Mouse (Mus musculus): ENCODE data around the gene Ttc28. TPM values are rescaled to one million over a fixed set of nuclear protein-coding genes. Genes with fewer than 3 reads are reported as not detected.

Gene Ttc28
- polyA plus RNA-seq, 1 experiment from 2014 or later = 9.0 TPM

DNA sequence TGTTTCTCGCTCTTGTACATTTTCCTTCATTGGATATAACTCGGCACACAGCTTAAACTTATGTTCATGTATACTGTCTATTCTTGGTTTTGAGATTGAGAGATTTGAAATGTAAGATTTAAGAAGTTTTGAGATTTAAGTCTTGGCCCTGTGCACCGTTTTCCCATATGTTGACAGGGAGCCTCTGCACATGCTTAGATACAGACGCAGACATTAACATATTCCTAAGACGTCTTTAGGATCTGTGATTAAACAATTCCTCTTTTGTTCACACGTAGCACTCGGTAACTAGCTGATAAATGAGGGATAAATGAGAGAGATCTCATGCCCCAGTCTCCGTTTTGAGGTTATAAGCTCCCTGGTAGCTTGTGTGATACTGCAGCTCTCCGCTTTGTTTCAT lies 174.8 kb downstream of the Ttc28 start:
- 52% methylated on average over 9 of the region's 9 CpGs for WGBS
- no peak for ATAC-seq (ENCODE audit: insufficient read depth, low FRiP score)
- no peak overlapping the region for H3K9ac ChIP-seq (ENCODE audit: low read length)

DNA sequence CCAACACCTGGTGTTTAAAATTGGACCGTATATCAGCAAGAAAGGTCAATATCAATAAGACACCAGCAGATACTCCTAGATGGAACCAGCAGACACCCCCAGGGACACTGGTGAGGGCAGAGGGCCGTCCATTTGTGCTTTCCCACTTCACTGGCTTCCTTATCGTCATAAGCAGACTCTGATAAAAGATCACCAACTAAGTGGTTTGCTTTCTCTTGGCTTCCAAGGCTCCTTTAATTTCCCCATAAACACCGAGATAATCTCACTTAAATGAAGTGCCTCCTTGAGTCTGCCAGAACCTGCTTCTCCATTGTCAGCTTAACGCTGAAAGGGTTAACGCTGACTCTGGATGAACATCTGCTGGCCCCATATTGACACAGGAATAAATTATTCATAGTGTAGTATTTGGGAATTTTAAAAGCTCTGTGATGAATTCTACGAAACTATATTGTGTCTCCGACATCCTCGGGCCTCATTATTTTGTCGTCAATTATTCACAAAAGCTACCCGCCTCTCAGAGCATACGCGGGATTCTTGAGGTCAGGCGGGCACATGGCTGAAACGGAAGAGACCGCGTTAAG lies 175.3 kb downstream of the Ttc28 start:
- WGBS = 31% methylated on average over 17 of the region's 17 CpGs
- Histone ChIP-seq H3K4me3 (replicated peaks; ENCODE audit: low read length) (no peak overlapping the region), H3K4me1 (ENCODE audit: control insufficient read depth, insufficient read depth, low read length) (peaks cover 21% of the 10 kb centered on the region), H3K27me3 (ENCODE audit: control insufficient read depth, insufficient read depth, low read length) (no peaks in the 10 kb centered on the region), H3K4me2 (ENCODE audit: low read depth, low read length) (peak overlapping the region; percentile 22; the same call in 1 of the 2 replicates), H3K9me3 (replicated peaks; ENCODE audit: control insufficient read depth, low read length) (no peaks in the 10 kb centered on the region), H3K9ac (ENCODE audit: low read length) (no peak overlapping the region), H3K36me3 (ENCODE audit: control insufficient read depth, insufficient read depth, low read length) (no peaks in the 10 kb centered on the region), H3K27ac (ENCODE audit: low read length) (no peak overlapping the region)
- no peak for ATAC-seq (ENCODE audit: insufficient read depth, low FRiP score)

More for the DNA sequence above, 174.8 kb downstream of the Ttc28 start:
- Histone ChIP-seq H3K27me3 (ENCODE audit: control insufficient read depth, insufficient read depth, low read length) (no peaks in the 10 kb centered on the region), H3K27ac (ENCODE audit: low read length) (no peak overlapping the region), H3K4me3 (replicated peaks; ENCODE audit: low read length) (no peak overlapping the region), H3K36me3 (ENCODE audit: control insufficient read depth, insufficient read depth, low read length) (no peaks in the 10 kb centered on the region), H3K9me3 (replicated peaks; ENCODE audit: control insufficient read depth, low read length) (no peaks in the 10 kb centered on the region), H3K4me2 (ENCODE audit: low read depth, low read length) (no peak overlapping the region), H3K4me1 (ENCODE audit: control insufficient read depth, insufficient read depth, low read length) (peaks cover 21% of the 10 kb centered on the region)

DNA sequence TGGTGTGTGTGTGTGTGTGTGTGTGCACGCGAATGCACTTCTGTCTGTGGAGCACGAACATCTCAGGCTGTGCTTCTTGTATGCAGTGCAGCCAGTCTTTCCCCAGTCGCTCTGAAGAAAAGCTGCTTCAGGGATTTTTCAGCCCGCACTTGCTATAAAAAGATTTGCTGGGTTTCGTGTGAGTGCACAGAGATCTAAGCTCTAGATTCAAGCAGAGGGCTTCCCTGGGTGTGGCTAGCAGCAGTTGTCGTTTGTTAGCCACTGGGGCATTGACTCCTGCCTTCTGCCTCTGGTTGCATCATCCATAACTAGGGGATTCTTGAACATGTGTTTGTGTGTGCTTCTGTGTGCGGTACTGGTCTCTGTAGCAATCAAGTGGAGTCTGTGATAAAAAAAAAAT lies 175.9 kb downstream of the Ttc28 start:
- H3K27me3 ChIP-seq (ENCODE audit: control insufficient read depth, insufficient read depth, low read length) = no peaks in the 10 kb centered on the region
- H3K36me3 ChIP-seq (ENCODE audit: control insufficient read depth, insufficient read depth, low read length) = no peaks in the 10 kb centered on the region
- no peak for ATAC-seq (ENCODE audit: insufficient read depth, low FRiP score)
- H3K27ac ChIP-seq (ENCODE audit: low read length) = no peak overlapping the region
- peaks cover 21% of the 10 kb centered on the region for H3K4me1 ChIP-seq (ENCODE audit: control insufficient read depth, insufficient read depth, low read length)
- H3K9me3 ChIP-seq (replicated peaks; ENCODE audit: control insufficient read depth, low read length) = no peaks in the 10 kb centered on the region
- H3K4me3 ChIP-seq (replicated peaks; ENCODE audit: low read length) = no peak overlapping the region
- H3K9ac ChIP-seq (ENCODE audit: low read length) = no peak overlapping the region
- peak overlapping the region; percentile 22; the same call in 1 of the 2 replicates for H3K4me2 ChIP-seq (ENCODE audit: low read depth, low read length)
- WGBS = 42% methylated on average over 8 of the region's 8 CpGs

DNA sequence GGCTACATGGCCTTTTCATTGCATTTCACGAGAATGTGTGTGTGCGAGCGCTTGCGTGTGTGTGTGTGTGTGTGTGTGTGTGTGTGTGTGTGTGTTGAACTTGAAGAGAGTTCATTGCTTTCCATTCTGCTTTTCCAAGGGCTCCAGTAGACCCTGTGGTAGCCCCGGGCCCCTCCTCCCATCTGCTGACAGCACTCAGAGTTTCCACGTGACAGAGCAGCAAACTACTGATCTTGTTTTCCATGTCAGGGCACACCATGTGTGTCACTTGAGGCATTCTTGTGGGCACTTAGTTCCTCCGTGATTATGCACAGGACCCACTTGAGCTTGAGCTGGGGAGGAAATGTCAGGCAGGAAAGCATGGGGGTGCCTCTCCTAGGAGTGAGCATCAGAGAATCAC lies 177.5 kb downstream of the Ttc28 start:
- 64% methylated on average over 7 of the region's 7 CpGs for WGBS
- no peaks in the 10 kb centered on the region for H3K27me3 ChIP-seq (ENCODE audit: control insufficient read depth, insufficient read depth, low read length)
- H3K36me3 ChIP-seq (ENCODE audit: control insufficient read depth, insufficient read depth, low read length) = no peaks in the 10 kb centered on the region
- H3K4me1 ChIP-seq (ENCODE audit: control insufficient read depth, insufficient read depth, low read length) = peaks cover 21% of the 10 kb centered on the region
- H3K9me3 ChIP-seq (replicated peaks; ENCODE audit: control insufficient read depth, low read length) = no peaks in the 10 kb centered on the region
- H3K27ac ChIP-seq (ENCODE audit: low read length) = no peak overlapping the region
- no peak overlapping the region for H3K4me2 ChIP-seq (ENCODE audit: low read depth, low read length)
- no peak overlapping the region for H3K4me3 ChIP-seq (replicated peaks; ENCODE audit: low read length)
- no peak for ATAC-seq (ENCODE audit: insufficient read depth, low FRiP score)
- no peak overlapping the region for H3K9ac ChIP-seq (ENCODE audit: low read length)

DNA sequence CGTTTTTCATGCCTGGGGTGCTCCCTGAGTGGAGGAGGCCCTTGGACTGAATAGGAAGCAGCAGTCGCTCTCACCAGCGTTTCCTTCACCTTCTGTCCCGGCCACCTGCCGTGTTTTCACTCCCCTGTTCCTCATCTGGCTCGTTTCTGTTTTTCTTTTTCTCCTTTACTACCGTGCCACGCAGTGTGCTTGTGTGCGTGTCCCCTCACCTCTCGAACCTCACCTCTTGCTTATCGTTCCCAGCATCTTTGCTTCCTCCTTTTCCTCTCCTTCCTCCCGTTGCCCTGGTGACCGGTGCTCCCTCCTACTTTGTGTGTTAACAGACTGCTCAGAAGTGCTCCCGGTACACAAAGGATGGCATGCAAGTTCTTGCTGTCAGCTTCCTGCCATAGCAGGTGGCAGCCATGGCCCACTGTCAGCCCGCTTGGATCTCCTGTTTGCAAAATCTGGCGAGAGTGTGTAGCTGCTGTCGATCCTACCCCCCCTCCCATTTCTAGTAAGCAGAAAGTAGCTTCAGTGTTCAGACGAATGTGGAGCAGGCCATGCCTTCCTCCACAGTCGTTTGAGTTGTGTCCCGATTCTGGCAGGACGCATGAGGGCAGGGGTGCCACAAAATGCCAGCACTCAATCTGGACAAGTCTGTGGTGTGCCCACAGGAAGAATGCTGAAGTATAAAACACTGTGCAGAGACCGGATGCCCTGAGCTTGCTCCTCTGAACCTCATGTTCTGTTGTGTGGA lies 179.0 kb downstream of the Ttc28 start:
- Histone ChIP-seq H3K4me1 (ENCODE audit: control insufficient read depth, insufficient read depth, low read length) (peaks cover 20% of the 10 kb centered on the region), H3K4me3 (replicated peaks; ENCODE audit: low read length) (no peak overlapping the region)

DNA sequence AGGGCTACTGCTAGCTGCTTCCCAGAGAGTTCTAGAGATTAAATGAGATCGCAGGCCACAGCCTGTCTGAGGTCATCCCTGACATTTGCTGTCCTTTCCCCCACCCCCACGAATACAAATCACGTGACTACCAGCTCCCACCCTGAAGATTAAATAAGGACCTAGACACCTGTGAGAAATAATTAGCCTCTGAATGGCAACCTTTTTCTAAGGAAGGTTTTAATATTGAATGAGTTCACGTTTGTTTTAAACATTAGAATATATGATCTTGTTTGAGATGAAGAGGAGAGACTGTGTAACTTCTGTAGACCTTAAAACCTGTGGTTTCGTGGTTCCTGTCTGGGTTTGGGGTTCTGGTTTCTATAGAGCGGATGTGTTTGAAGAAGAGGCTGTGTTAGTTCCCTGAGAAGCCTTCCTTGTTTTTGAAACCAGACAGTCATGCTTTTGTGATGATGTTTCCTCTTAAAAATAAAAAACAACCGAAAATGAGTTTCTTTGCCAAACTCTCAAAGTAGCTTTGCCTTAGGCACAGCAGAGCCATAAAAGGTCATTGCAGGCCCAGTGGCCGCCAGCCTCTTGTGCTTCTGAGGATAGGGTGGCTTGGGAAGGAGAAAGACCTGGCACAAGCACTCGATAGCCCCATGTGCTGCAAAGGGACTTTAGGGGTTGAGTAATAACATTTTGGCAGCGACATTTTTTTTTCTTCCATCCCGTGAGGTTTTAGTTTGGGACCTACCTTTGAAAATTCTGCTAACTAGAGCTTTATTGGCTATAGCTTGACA lies 179.7 kb downstream of the Ttc28 start:
- peaks cover 13% of the 10 kb centered on the region for H3K4me1 ChIP-seq (ENCODE audit: control insufficient read depth, insufficient read depth, low read length)
- H3K4me3 ChIP-seq (replicated peaks; ENCODE audit: low read length) = no peak overlapping the region
- no peak overlapping the region for H3K9ac ChIP-seq (ENCODE audit: low read length)
- H3K4me2 ChIP-seq (ENCODE audit: low read depth, low read length) = no peak overlapping the region
- 65% methylated on average over 11 of the region's 11 CpGs for WGBS
- no peaks in the 10 kb centered on the region for H3K36me3 ChIP-seq (ENCODE audit: control insufficient read depth, insufficient read depth, low read length)
- H3K27ac ChIP-seq (ENCODE audit: low read length) = no peak overlapping the region
- no peaks in the 10 kb centered on the region for H3K9me3 ChIP-seq (replicated peaks; ENCODE audit: control insufficient read depth, low read length)
- H3K27me3 ChIP-seq (ENCODE audit: control insufficient read depth, insufficient read depth, low read length) = no peaks in the 10 kb centered on the region
- no peak for ATAC-seq (ENCODE audit: insufficient read depth, low FRiP score)

More for the DNA sequence above, 179.0 kb downstream of the Ttc28 start:
- H3K27ac ChIP-seq (ENCODE audit: low read length) = no peak overlapping the region
- 0 out of 2 replicates have a peak overlapping the region, but pooled peaks have one; percentile 14 for H3K9ac ChIP-seq (ENCODE audit: low read length)
- no peaks in the 10 kb centered on the region for H3K27me3 ChIP-seq (ENCODE audit: control insufficient read depth, insufficient read depth, low read length)
- ATAC-seq (ENCODE audit: insufficient read depth, low FRiP score) = no peak
- H3K9me3 ChIP-seq (replicated peaks; ENCODE audit: control insufficient read depth, low read length) = no peaks in the 10 kb centered on the region
- H3K4me2 ChIP-seq (ENCODE audit: low read depth, low read length) = no peak overlapping the region
- WGBS = 71% methylated on average over 22 of the region's 22 CpGs
- no peaks in the 10 kb centered on the region for H3K36me3 ChIP-seq (ENCODE audit: control insufficient read depth, insufficient read depth, low read length)

DNA sequence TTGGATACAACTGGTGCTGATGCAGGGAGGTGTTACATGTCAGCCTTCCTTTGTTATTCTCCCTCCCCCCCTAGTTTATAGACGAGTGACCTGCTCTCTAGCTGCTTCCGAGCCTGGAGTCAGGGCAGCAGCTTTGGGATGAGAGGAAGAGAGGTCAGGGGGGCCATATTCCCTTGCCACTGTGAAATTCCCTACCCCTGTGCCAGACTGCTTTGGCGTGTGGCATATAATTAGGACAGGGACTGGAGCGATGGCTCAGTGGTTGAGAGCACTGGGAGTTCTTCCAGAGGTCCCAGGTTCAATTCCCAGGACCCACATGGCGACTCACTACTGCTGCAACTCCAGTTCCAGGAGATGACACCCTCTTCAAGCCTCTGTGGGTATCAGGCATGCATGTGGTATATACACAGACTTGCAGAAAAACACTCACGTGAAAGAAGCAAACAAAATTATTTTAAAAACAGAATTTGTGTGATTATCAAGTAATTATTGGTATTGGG lies 180.7 kb downstream of the Ttc28 start:
- 71% methylated on average over 6 of the region's 6 CpGs for WGBS

DNA sequence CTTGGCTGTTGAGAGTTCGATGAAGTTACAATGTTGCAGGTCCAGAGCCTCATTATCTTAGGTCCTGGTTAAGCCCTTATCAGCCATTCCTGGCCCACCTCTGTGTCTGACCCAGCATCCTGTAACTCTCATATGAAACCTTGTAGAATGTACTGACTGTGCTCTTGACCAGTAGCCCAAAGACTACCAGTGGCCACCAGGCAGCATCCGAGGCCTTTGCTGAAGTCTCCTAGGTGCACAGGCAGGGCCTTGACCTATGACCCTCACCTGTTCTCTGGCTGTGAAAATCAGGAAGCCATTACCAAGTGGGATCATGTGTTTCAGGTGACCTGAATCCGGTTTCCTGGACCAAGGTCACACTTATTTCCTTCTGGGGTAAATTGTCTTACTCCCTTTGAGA lies 183.6 kb downstream of the Ttc28 start:
- Histone ChIP-seq H3K27ac (ENCODE audit: low read length) (no peak overlapping the region), H3K9ac (ENCODE audit: low read length) (no peak overlapping the region), H3K4me3 (replicated peaks; ENCODE audit: low read length) (no peak overlapping the region), H3K9me3 (replicated peaks; ENCODE audit: control insufficient read depth, low read length) (no peaks in the 10 kb centered on the region), H3K4me2 (ENCODE audit: low read depth, low read length) (no peak overlapping the region), H3K36me3 (ENCODE audit: control insufficient read depth, insufficient read depth, low read length) (no peaks in the 10 kb centered on the region), H3K27me3 (ENCODE audit: control insufficient read depth, insufficient read depth, low read length) (no peaks in the 10 kb centered on the region), H3K4me1 (ENCODE audit: control insufficient read depth, insufficient read depth, low read length) (0 out of 2 replicates have a peak, but pooled peaks cover 3% of the 10 kb centered on the region)
- no peak for ATAC-seq (ENCODE audit: insufficient read depth, low FRiP score)
- WGBS = 82% methylated on average over 3 of the region's 3 CpGs

More for the DNA sequence above, 180.7 kb downstream of the Ttc28 start:
- no peak overlapping the region for H3K27ac ChIP-seq (ENCODE audit: low read length)
- no peaks in the 10 kb centered on the region for H3K9me3 ChIP-seq (replicated peaks; ENCODE audit: control insufficient read depth, low read length)
- no peak overlapping the region for H3K4me3 ChIP-seq (replicated peaks; ENCODE audit: low read length)
- H3K4me2 ChIP-seq (ENCODE audit: low read depth, low read length) = no peak overlapping the region
- peaks cover 6% of the 10 kb centered on the region for H3K4me1 ChIP-seq (ENCODE audit: control insufficient read depth, insufficient read depth, low read length)
- H3K27me3 ChIP-seq (ENCODE audit: control insufficient read depth, insufficient read depth, low read length) = no peaks in the 10 kb centered on the region
- H3K36me3 ChIP-seq (ENCODE audit: control insufficient read depth, insufficient read depth, low read length) = no peaks in the 10 kb centered on the region
- ATAC-seq (ENCODE audit: insufficient read depth, low FRiP score) = no peak
- no peak overlapping the region for H3K9ac ChIP-seq (ENCODE audit: low read length)

DNA sequence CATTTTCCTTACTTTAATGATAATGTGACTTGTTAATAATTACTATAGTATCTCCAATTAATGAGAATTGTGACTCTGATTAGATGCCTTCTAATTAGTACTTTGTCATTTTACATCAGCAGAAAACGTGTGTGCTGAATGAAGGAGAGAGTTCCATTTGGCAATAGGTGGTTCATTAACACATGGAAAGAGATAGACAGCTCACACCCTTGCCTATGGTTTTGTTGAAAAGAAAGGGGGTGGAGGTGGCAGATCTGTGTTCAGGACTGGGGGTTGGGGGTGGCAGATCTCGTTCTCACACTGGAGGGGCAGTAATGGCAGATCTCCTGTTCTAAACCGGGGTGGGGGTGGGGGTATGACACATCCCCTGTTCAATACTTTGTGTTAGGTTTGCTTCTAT lies 184.4 kb downstream of the Ttc28 start:
- Histone ChIP-seq H3K27ac (ENCODE audit: low read length) (no peak overlapping the region), H3K36me3 (ENCODE audit: control insufficient read depth, insufficient read depth, low read length) (no peaks in the 10 kb centered on the region), H3K9ac (ENCODE audit: low read length) (no peak overlapping the region), H3K27me3 (ENCODE audit: control insufficient read depth, insufficient read depth, low read length) (no peaks in the 10 kb centered on the region), H3K4me3 (replicated peaks; ENCODE audit: low read length) (no peak overlapping the region), H3K9me3 (replicated peaks; ENCODE audit: control insufficient read depth, low read length) (no peaks in the 10 kb centered on the region), H3K4me1 (ENCODE audit: control insufficient read depth, insufficient read depth, low read length) (0 out of 2 replicates have a peak, but pooled peaks cover 3% of the 10 kb centered on the region), H3K4me2 (ENCODE audit: low read depth, low read length) (no peak overlapping the region)
- WGBS = 77% methylated on average over 3 of the region's 3 CpGs
- no peak for ATAC-seq (ENCODE audit: insufficient read depth, low FRiP score)
